Comparison of ENCODE assay signal across 9 mouse cellular contexts in the genomic region with DNA sequence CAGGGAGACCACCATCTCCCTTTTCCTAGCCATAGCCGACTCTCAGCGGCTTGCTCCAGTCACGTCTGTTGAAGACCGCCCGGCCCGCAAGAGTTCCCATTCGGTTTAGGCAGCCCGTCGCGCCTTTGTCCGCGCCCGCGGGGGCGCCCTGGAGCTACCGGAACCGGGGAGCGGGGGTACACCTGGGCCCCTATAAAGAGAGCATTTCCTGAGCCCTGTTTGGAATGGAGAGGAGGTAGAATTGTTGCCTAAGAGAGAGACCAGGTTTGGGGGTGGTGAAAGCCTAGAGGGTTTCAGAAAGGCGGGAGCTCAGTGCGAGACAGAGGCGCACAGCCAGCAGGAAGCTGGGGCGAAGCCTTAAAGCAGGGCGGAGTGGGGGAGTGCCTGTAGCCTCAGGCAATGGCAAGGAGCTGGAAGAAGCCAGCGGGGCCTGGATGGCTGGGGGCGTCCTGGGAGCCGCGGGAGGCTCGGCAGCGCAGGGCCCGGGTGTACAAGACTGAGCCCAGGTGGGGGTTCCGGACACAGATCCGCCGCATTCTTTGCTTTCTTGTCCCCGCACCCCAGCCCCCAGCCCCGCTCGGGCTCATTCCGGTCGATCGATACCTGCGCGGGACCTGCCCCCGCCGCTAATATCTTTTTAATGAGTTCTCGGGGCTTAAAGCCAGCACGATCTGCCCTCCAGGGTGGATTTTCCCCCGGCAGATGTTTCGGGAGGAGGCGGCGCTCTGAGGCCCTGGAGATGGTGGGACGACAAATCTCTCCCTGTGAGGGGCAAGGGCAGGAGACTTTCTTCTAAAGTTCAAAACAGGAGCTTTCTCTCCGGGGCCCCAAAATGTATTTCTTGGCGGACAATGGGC. TPM values are rescaled to one million over a fixed set of nuclear protein-coding genes. Genes with fewer than 3 reads are reported as not detected.
DNase-seq lines count a peak whose midpoint lies in the region; ATAC-seq lines count a peak whose summit lies in the region.
"Had no signal": no experiment of that assay in that cellular context is flagged by ENCODE, and none has a peak within 500 bp of the region (broad histone marks: within the 10 kb centered on the region; RNA-seq: fewer than 3 reads in every experiment).

No protein-coding gene starts in this region.

- H3K9me3 ChIP-seq in liver, embryonic 12.5 days (replicated peaks): no peaks in the 10 kb centered on the region
- no peaks in the 10 kb centered on the region for H3K9me3 ChIP-seq in embryonic facial prominence, embryonic 15.5 days (replicated peaks)
- no peaks in the 10 kb centered on the region for H3K9me3 ChIP-seq in limb, embryonic 12.5 days
- H3K9me3 ChIP-seq in stomach, embryonic 14.5 days (ENCODE audit: control insufficient read depth, low read depth, low read length): no peaks in the 10 kb centered on the region

- peaks cover 100% of the 10 kb centered on the region for H3K27me3 ChIP-seq in liver, embryonic 12.5 days (replicated peaks)
- H3K27me3 ChIP-seq in embryonic facial prominence, embryonic 15.5 days: peaks cover 97% of the 10 kb centered on the region
- peaks cover 100% of the 10 kb centered on the region for H3K27me3 ChIP-seq in limb, embryonic 12.5 days
- H3K27me3 ChIP-seq in stomach, embryonic 14.5 days (ENCODE audit: control insufficient read depth, insufficient read depth, low read length): peaks cover 72% of the 10 kb centered on the region

- H3K36me3 ChIP-seq in liver, embryonic 12.5 days: no peaks in the 10 kb centered on the region
- no peaks in the 10 kb centered on the region for H3K36me3 ChIP-seq in embryonic facial prominence, embryonic 15.5 days
- H3K36me3 ChIP-seq in limb, embryonic 12.5 days: no peaks in the 10 kb centered on the region
- H3K36me3 ChIP-seq in stomach, embryonic 14.5 days (ENCODE audit: control insufficient read depth, insufficient read depth, low read length): no peaks in the 10 kb centered on the region

- ATAC-seq in liver, embryonic 12.5 days: no peak
- ATAC-seq in embryonic facial prominence, embryonic 15.5 days (ENCODE audit: insufficient number of reproducible peaks, low FRiP score, low TSS enrichment, low read depth): no peak
- no peak for ATAC-seq in limb, embryonic 12.5 days (ENCODE audit: insufficient number of reproducible peaks, insufficient read depth, low FRiP score, low TSS enrichment, low read depth)
- ATAC-seq in stomach, embryonic 14.5 days (ENCODE audit: insufficient number of reproducible peaks, insufficient read depth, low FRiP score, low read depth): no peak
- no peak for ATAC-seq in cerebellum, adult (ENCODE audit: insufficient number of reproducible peaks, low FRiP score, low TSS enrichment)
- ATAC-seq: Patski had no signal

- no peak overlapping the region for H3K9ac ChIP-seq in liver, embryonic 12.5 days
- no peak overlapping the region for H3K9ac ChIP-seq in embryonic facial prominence, embryonic 15.5 days
- no peak overlapping the region for H3K9ac ChIP-seq in limb, embryonic 12.5 days (replicated peaks)
- H3K9ac ChIP-seq in stomach, embryonic 14.5 days (replicated peaks; ENCODE audit: low read depth, low read length): no peak overlapping the region

- H3K4me3 ChIP-seq in liver, embryonic 12.5 days: peak overlapping the region; percentile 16; the same call in 1 of the 2 replicates
- H3K4me3 ChIP-seq in embryonic facial prominence, embryonic 15.5 days (replicated peaks): peak overlapping the region; percentile 26
- peak overlapping the region; percentile 28 for H3K4me3 ChIP-seq in limb, embryonic 12.5 days (replicated peaks)
- peak overlapping the region; percentile 18 for H3K4me3 ChIP-seq in stomach, embryonic 14.5 days (ENCODE audit: low read depth, low read length)

- peaks cover 19% of the 10 kb centered on the region; the same call in 1 of the 2 replicates for H3K4me1 ChIP-seq in liver, embryonic 12.5 days
- H3K4me1 ChIP-seq in embryonic facial prominence, embryonic 15.5 days: peaks cover 49% of the 10 kb centered on the region
- H3K4me1 ChIP-seq in limb, embryonic 12.5 days (replicated peaks): peaks cover 34% of the 10 kb centered on the region
- H3K4me1 ChIP-seq in stomach, embryonic 14.5 days (ENCODE audit: control insufficient read depth, insufficient read depth, low read length): peaks cover 6% of the 10 kb centered on the region

- H3K4me2 ChIP-seq in liver, embryonic 12.5 days: peak overlapping the region; percentile 28; the same call in 1 of the 2 replicates
- H3K4me2 ChIP-seq in embryonic facial prominence, embryonic 15.5 days (replicated peaks): peak overlapping the region; percentile 42
- peak overlapping the region; percentile 49 for H3K4me2 ChIP-seq in limb, embryonic 12.5 days
- peak overlapping the region; percentile 19; the same call in 1 of the 2 replicates for H3K4me2 ChIP-seq in stomach, embryonic 14.5 days (replicated peaks; ENCODE audit: low read depth, low read length)

- WGBS in liver, embryonic 12.5 days (ENCODE audit: insufficient replicate concordance): 4% methylated on average over 52 of the region's 52 CpGs
- 2% methylated on average over 52 of the region's 52 CpGs for WGBS in embryonic facial prominence, embryonic 15.5 days
- WGBS in limb, embryonic 12.5 days: 1% methylated on average over 52 of the region's 52 CpGs
- under 1% methylated on average over 45 of the region's 52 CpGs for WGBS in stomach, embryonic 14.5 days

- no peak for DNase-seq in liver
- no peak for DNase-seq in right cerebral cortex, postnatal 14 days
- no peak for DNase-seq in right cerebral cortex, postnatal 36 days (ENCODE audit: low spot score in 2 of 2)

- no peak overlapping the region for H3K27ac ChIP-seq in liver, embryonic 12.5 days
- no peak overlapping the region for H3K27ac ChIP-seq in embryonic facial prominence, embryonic 15.5 days (replicated peaks)
- no peak overlapping the region for H3K27ac ChIP-seq in limb, embryonic 12.5 days
- H3K27ac ChIP-seq in stomach, embryonic 14.5 days (ENCODE audit: low read length): no peak overlapping the region

RNA-seq across cellular contexts. Expression of a gene that starts 4.3 kb away (rescaled TPM):
- polyA plus RNA-seq in liver, embryonic 12.5 days (2016; fragmentation: Nextera tagmentation; extraction: Ambion mirVana): not detected in 2 replicates
- 0.08 and 0.19 TPM in 2 replicates for polyA plus RNA-seq in embryonic facial prominence, embryonic 15.5 days (2015; fragmentation: Nextera tagmentation; extraction: Ambion mirVana)
- 0.66 TPM in 1 of 2 replicates, not detected in the other for polyA plus RNA-seq in limb, embryonic 12.5 days (2016; fragmentation: Nextera tagmentation; extraction: Ambion mirVana)
- polyA plus RNA-seq in stomach, embryonic 14.5 days (2014; fragmentation: Nextera tagmentation; extraction: Ambion mirVana): not detected in 2 replicates
- polyA plus RNA-seq: Patski had no signal

RNA-seq across cellular contexts. Expression of a gene that starts 35.0 kb away (rescaled TPM):
- polyA plus RNA-seq in liver, embryonic 12.5 days (2016; fragmentation: Nextera tagmentation; extraction: Ambion mirVana): 57.8 and 64.9 TPM in 2 replicates
- polyA plus RNA-seq in embryonic facial prominence, embryonic 15.5 days (2015; fragmentation: Nextera tagmentation; extraction: Ambion mirVana): 61.8 and 64.0 TPM in 2 replicates
- 88.3 and 94.9 TPM in 2 replicates for polyA plus RNA-seq in limb, embryonic 12.5 days (2016; fragmentation: Nextera tagmentation; extraction: Ambion mirVana)
- polyA plus RNA-seq in stomach, embryonic 14.5 days (2014; fragmentation: Nextera tagmentation; extraction: Ambion mirVana): 54.2 and 57.8 TPM in 2 replicates

RNA-seq across cellular contexts. Expression of a gene that starts 52.7 kb away (rescaled TPM):
- 12.9 and 13.4 TPM in 2 replicates for polyA plus RNA-seq in liver, embryonic 12.5 days (2016; fragmentation: Nextera tagmentation; extraction: Ambion mirVana)
- 40.9 and 42.3 TPM in 2 replicates for polyA plus RNA-seq in embryonic facial prominence, embryonic 15.5 days (2015; fragmentation: Nextera tagmentation; extraction: Ambion mirVana)
- 63.0 and 72.2 TPM in 2 replicates for polyA plus RNA-seq in limb, embryonic 12.5 days (2016; fragmentation: Nextera tagmentation; extraction: Ambion mirVana)
- polyA plus RNA-seq in stomach, embryonic 14.5 days (2014; fragmentation: Nextera tagmentation; extraction: Ambion mirVana): 44.0 and 46.4 TPM in 2 replicates
